Mouse (Mus musculus) ES-E14 (cell line): Measurements from ENCODE around the gene Hebp1. TPM values are rescaled to one million over a fixed set of nuclear protein-coding genes. Genes with fewer than 3 reads are reported as not detected.

Source experiments
- DNase-seq: peaks from one replicate; pipeline ENCODE4 v3.0.0-alpha.2; 2013; ENCODE audit warnings: low read depth, low spot score
- H3K27ac ChIP-seq: 2 replicates; pipeline ENCODE4 v1.5.1; 2012; ENCODE audit warnings: low read depth, mild to moderate bottlenecking, low read length, moderate library complexity, mixed read lengths; ENCODE audit not compliant: poor library complexity, insufficient read depth, severe bottlenecking
- H3K36me3 ChIP-seq: 2 replicates; pipeline ENCODE4 v1.6.1; 2012; ENCODE audit warnings: mild to moderate bottlenecking, low read length, moderate library complexity, mixed read lengths; ENCODE audit not compliant: control insufficient read depth, poor library complexity, insufficient read depth, severe bottlenecking
- H3K4me1 ChIP-seq, 2 experiments: fragments of 150-350 bp in 1 of 2; sonication (generic) in 1 of 2; 2 replicates each; pipeline ENCODE4 v1.6.1; 2012; ENCODE audit warnings: low read length in 2 of 2, mild to moderate bottlenecking in 1 of 2, mixed read lengths in 1 of 2; ENCODE audit not compliant: control insufficient read depth in 2 of 2, insufficient read depth in 2 of 2, poor library complexity in 1 of 2
- H3K4me3 ChIP-seq, 2 experiments: fragments of 150-350 bp in 1 of 2; sonication (generic) in 1 of 2; 2 replicates each; pipeline ENCODE4 v1.5.1; 2012; ENCODE audit warnings: low read length in 2 of 2, low read depth in 1 of 2, mild to moderate bottlenecking in 1 of 2, mixed read lengths in 1 of 2; ENCODE audit not compliant: insufficient read depth in 1 of 2, poor library complexity in 1 of 2, severe bottlenecking in 1 of 2
- H3K9ac ChIP-seq: 2 replicates; pipeline ENCODE4 v1.6.1; 2012; ENCODE audit warnings: low read depth, mild to moderate bottlenecking, low read length, mixed read lengths; ENCODE audit not compliant: poor library complexity, insufficient read depth, severe bottlenecking
- H3K9me3 ChIP-seq: fragments of 150-350 bp; sonication (generic); 2 replicates; pipeline ENCODE4 v1.6.1; 2012; ENCODE audit warnings: low read depth, mild to moderate bottlenecking, low read length; ENCODE audit not compliant: control insufficient read depth, insufficient read depth
- CHD2 ChIP-seq: IDR thresholded peaks from 2 replicates; pipeline ENCODE4 v1.6.1; 2014; ENCODE audit warnings: mild to moderate bottlenecking, low read depth, low read length, inconsistent platforms
- HCFC1 ChIP-seq: IDR thresholded peaks from 2 replicates; pipeline ENCODE4 v1.6.1; 2012; ENCODE audit warnings: low read length, inconsistent platforms, borderline replicate concordance; ENCODE audit not compliant: insufficient read depth
- MAFK ChIP-seq: IDR thresholded peaks from 2 replicates; pipeline ENCODE4 v1.6.1; 2014; ENCODE audit warnings: mild to moderate bottlenecking, low read depth, low read length, inconsistent platforms; ENCODE audit not compliant: insufficient read depth
- ZC3H11A ChIP-seq: IDR thresholded peaks from 2 replicates; pipeline ENCODE4 v1.6.1; 2012; ENCODE audit warnings: low read depth, mild to moderate bottlenecking, inconsistent platforms, low read length, borderline replicate concordance
- ZNF384 ChIP-seq: IDR thresholded peaks from 2 replicates; pipeline ENCODE4 v1.6.1; 2012; ENCODE audit warnings: low read depth, low read length, inconsistent platforms
- in situ Hi-C, 2 experiments: fragments of 600-800 bp; cut with MboI; formaldehyde crosslinking; loops; one replicate each; pipeline ENCODE4 v1.15.1; 2025; ENCODE audit warnings: low sequenced_read_pairs in 2 of 2, inconsistent platforms in 1 of 2; ENCODE audit not compliant: unreplicated experiment in 2 of 2
- total RNA-seq: library from RNA; depleted of rRNA; stranded (reverse); fragments of 300-350 nt; gene quantifications from 2 replicates; pipeline ENCODE4 v1.2.3, GENCODE M21; 2012; rRNA removed

Gene Hebp1
- total RNA-seq, 1 experiment, result 22.4 TPM

DNA sequence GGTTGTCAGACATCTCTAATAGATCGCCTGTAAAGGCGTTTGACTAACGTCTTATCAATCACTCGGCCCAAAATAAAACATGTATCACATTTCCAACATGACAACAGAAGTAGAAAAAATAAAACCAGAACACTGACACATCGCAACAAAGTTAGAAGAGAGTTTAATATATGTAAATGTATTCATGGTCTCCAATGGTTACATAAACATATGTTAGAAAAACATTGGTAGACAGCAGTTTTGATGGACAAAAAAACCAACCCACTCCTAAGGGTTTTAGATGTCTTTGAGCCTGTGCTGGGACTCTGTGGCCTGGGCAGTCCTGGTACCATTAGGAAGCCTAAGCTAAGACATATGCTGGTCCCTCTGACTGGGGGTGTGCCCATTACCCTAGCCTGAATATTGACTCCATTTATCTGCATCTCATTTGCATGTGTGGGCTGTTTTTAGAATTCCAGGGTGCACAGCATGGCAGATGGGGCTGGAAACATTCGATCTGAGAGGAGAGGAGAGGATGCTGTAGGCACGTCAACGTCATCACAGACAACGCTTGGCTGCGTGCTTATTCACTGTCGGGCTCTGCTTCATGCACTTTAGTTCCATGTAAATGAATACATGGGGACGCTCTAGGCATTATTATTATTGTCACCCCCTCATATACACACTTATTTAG, 104.9 kb downstream of the Hebp1 start:
- Histone ChIP-seq H3K9ac (no peak overlapping the region), H3K27ac (no peak overlapping the region), H3K9me3 (no peaks in the 10 kb centered on the region), H3K36me3 (no peaks in the 10 kb centered on the region), H3K4me1 (no peaks in the 10 kb centered on the region), H3K4me3 (no peak overlapping the region)
- in situ Hi-C loops, result loop anchor here (5.0 to 10.0 kb wide), 2 partner anchors 44 to 312 kb away; no protein-coding TSS in a partner anchor
- no peak for TF ChIP-seq ZNF384
- TF ChIP-seq ZC3H11A, result no peak
- no peak for TF ChIP-seq MAFK
- no peak for TF ChIP-seq HCFC1
- TF ChIP-seq CHD2, result no peak
- DNase-seq, result no peak

DNA sequence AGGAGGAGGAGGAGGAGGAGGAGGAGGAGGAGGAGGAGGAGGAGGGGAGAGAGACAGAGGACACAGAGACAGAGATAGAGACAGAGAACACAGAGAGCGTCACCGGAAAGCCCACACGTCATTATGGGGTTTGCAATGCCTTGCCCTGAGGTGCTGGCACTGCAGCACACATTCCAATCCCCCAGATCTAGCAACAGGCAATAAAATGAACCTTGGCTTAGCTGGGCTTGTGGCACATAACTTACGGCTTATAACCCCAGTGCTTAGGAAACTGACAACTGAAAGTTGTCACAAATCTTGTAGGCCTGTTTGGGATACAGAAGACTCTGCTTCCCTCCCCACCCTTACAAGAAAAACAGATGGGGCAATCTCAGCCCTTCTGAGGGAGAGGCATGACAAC, 107.2 kb downstream of the Hebp1 start:
- TF ChIP-seq CHD2 (no peak), HCFC1 (no peak), ZC3H11A (no peak), MAFK (no peak), ZNF384 (no peak)
- Histone ChIP-seq H3K9me3 (no peaks in the 10 kb centered on the region), H3K36me3 (no peaks in the 10 kb centered on the region), H3K4me3 (no peak overlapping the region), H3K9ac (no peak overlapping the region), H3K4me1 (0 out of 4 replicates have a peak, but pooled peaks cover 0 to 2% of the 10 kb centered on the region in 2 experiments), H3K27ac (no peak overlapping the region)
- in situ Hi-C loops, result loop anchor here (5.0 to 10.0 kb wide), 2 partner anchors 47 to 314 kb away; no protein-coding TSS in a partner anchor
- DNase-seq, result no peak

DNA sequence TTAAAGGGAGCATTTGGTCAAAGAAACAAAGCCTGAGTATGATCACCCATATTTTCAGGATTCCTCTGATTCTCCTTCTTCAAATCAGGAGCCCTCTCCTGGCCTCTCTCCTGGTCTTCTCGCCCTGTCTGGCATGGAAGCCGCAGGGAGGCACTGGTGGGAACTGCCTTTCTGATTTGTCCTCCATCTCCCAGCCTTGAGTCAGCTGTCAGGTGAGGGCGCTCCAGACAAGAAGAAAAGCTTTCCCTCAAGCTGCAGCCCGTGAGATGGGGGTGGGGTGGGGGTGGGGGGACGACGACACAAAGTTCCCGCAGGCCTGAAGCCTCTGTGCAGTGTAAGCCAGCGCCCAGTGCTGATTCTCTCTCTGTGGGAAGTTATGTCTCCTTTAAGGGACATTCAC, 108.0 kb downstream of the Hebp1 start:
- in situ Hi-C loops, result loop anchor here (5.0 to 10.0 kb wide), 2 partner anchors 48 to 315 kb away; no protein-coding TSS in a partner anchor
- H3K4me3 ChIP-seq, result no peak overlapping the region
- H3K4me1 ChIP-seq, result 0 out of 4 replicates have a peak, but pooled peaks cover 0 to 2% of the 10 kb centered on the region in 2 experiments
- H3K9ac ChIP-seq, result no peak overlapping the region
- H3K9me3 ChIP-seq, result no peaks in the 10 kb centered on the region
- TF ChIP-seq ZC3H11A (no peak), HCFC1 (no peak), MAFK (no peak), ZNF384 (no peak), CHD2 (no peak)
- no peaks in the 10 kb centered on the region for H3K36me3 ChIP-seq
- H3K27ac ChIP-seq, result no peak overlapping the region
- DNase-seq, result no peak

DNA sequence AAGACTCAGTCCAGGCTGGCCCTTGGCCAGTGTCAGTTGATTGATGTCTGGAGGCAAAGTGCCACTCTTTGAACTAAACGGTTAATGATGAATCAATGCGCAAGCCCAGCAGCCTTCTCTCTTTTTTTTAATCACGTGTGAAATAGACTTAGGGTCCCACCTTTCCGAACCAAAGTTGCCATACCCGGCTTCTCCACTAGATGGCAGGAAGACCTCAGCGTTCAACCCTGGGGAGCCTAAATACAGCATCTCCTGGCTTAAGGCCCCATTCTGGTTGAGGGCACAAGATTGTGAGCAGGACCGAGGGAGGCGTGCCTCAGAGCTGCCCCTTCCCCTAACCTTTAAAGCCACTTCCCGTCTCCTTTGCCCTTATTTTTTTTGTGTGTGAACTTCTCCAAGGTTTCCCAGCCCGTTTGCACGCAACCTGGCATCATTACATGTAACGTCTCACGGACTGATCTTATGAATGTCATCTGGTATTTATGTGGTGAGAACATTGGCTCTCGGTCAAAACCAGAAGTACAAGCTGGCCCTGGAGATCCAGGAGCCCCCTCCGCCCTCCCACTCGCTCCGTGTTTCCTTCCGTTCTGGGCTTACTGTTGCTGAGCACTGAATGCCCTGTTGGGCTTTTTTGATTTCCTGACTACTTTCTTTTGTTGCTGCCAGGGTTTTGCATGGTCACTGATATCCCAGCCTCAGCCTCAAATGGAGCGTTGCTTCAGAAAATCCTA, 109.9 kb downstream of the Hebp1 start:
- Histone ChIP-seq H3K9ac (no peak overlapping the region), H3K36me3 (no peaks in the 10 kb centered on the region), H3K4me3 (no peak overlapping the region), H3K27ac (no peak overlapping the region), H3K4me1 (0 out of 4 replicates have a peak, but pooled peaks cover 0 to 2% of the 10 kb centered on the region in 2 experiments), H3K9me3 (no peaks in the 10 kb centered on the region)
- TF ChIP-seq ZNF384 (peak; percentile 66), ZC3H11A (peak; percentile 97), CHD2 (no peak)
- DNase-seq, result peak; percentile 87
- in situ Hi-C loops, result no loop called here

Other genes starting within 250 kb of the Hebp1 start
- gene Apold1, start 216.3 kb downstream of the Hebp1 start, total RNA-seq, result 0.16 and 0.22 TPM in 2 replicates
- gene Ddx47, start 186.4 kb downstream of the Hebp1 start, total RNA-seq, result 72.4 and 75.1 TPM in 2 replicates
- 7.8 and 10.6 TPM in 2 replicates for gene Gprc5a, start 132.4 kb downstream of the Hebp1 start, total RNA-seq
- not detected in 2 replicates for gene Gprc5d, start 79.7 kb downstream of the Hebp1 start, total RNA-seq
- gene Fam234b, start within 50 bp of the Hebp1 start, total RNA-seq, result 7.5 and 13.8 TPM in 2 replicates
- gene Gsg1, start 56.3 kb upstream of the Hebp1 start, total RNA-seq, result 0.63 and 0.98 TPM in 2 replicates
- 0.31 TPM in 1 of 2 replicates, not detected in the other for gene Pbp2, start 112.4 kb upstream of the Hebp1 start, total RNA-seq
- gene Emp1, start 164.5 kb upstream of the Hebp1 start, total RNA-seq, result 49.3 and 61.3 TPM in 2 replicates